Mouse (Mus musculus) right cerebral cortex, postnatal 25 days (tissue): ENCODE data around the gene 1700029H14Rik.
A peak's percentile ranks its signal among the peaks of the same experiment; 100 is the strongest.

ENCODE experiments used
- DNase-seq: peaks from one replicate; pipeline ENCODE4 v3.0.0; 2022

The 1700029H14Rik gene

DNA sequence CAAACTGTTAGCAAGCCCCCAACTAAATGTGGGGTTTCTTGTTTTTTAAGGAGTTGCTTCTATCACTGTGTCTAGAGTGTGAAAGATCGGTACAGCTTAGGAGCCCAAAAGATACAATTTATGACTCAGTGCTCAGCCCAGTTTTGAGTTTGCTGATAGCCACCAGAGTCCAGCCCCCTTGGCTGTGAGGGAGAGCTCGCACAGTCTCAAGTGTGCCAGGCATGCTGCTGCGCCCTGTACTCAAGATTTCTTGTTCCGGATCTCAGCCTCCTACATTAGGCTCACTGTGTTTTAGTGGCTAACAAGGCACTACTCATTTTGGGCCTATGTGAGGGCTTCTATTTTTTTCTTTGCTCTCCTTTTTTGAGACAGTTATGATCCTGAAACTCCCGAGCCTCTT lies 22.1 kb downstream of the 1700029H14Rik start:
- no peak for DNase-seq

DNA sequence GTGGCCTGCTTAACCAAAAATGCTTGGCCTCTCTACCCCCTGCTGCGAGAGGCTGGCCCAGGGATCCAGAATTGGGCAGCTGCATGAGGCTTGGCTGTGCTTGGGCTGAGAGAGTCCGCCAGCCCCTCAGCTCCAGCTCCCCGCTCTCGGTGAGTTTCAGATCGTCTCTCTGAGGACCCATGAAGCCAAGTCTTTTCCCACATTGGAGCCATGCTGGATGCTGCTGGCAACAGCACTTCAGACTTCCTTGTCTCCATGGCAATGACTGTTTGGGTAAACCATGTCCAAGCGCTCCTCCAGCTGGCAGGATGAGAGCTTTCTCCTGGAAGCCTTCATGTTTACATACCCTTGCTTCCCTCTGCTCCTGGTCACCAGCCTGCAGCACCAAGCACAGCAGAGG lies 23.4 kb downstream of the 1700029H14Rik start:
- DNase-seq, result peak; percentile 52

- no peak for DNase-seq
Observed at GRCm38 (mm10) chr8:13537102-13537501, 25.2 kb downstream of the 1700029H14Rik start.

- DNase-seq, result no peak
Observed at GRCm38 (mm10) chr8:13533123-13533522, 29.1 kb downstream of the 1700029H14Rik start.

- no peak for DNase-seq
Observed at GRCm38 (mm10) chr8:13531602-13532171, 30.6 kb downstream of the 1700029H14Rik start.

- DNase-seq, result peak; percentile 36
Observed at GRCm38 (mm10) chr8:13530941-13531340, 31.3 kb downstream of the 1700029H14Rik start.

DNA sequence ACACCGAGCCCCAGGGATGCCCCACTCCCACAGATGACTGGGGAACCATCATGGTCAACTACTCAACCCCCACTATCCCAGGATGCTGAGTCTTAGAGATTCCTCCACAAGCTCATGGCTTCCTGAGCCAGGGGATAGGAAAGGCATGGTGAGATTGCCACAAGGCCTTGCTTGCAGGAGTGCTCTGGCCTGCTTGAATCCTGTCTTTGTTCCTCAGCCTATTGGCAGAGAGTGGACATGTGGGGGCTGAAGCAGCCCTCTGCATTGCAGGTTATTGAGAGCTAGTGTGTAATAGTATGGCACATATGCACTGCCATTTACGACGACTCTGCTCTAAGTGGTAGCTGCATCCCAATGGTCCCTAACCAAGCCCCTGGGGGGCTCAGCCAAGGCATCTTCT lies 31.9 kb downstream of the 1700029H14Rik start:
- DNase-seq, result no peak

GRCm38 (mm10) chr8:13529891-13530316 lies 32.4 kb downstream of the 1700029H14Rik start:
- peak; percentile 39 for DNase-seq

DNA sequence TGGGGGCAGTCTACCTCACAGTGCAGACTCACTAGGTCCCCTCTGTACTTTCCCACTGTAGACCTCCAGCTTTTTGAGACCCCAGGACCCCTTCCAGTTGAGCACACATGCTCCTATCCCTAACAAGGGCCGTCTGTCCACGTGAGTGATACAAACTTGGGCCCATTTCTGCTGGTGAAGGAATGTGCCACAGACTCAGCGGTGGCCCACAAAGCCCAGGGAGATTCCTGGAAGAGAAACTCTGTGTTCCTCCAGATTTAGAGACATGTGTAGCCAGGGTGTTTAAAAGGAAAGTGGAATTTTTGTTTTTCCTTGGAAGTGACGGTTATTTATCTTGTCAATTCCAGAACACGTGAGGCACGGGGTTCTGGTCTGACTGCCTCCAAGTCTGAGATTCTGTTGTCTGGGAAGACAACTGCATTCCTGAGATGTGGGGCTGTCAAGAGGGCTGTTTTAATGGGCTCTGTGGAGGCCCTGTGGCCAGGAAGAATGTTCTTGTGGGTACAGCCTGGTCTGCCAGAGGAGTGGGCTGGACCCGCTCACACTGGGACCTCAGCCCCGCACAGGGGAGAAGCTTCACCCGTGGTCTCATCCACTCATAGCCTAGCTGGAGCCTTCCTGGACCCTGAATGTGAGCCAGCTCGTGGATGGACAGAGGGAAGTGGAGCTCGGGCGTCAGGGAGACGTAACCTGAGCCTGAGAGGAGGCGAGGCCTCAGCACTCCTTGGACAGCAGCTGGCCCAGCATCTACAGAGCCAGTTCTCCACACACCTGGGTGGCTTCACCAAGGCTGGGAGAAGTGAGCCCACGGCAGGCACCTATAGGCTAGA lies 33.0 kb downstream of the 1700029H14Rik start:
- no peak for DNase-seq

- DNase-seq, result no peak
Observed at GRCm38 (mm10) chr8:13521392-13521791, 40.9 kb downstream of the 1700029H14Rik start.

GRCm38 (mm10) chr8:13520349-13520748 lies 41.9 kb downstream of the 1700029H14Rik start:
- no peak for DNase-seq

DNA sequence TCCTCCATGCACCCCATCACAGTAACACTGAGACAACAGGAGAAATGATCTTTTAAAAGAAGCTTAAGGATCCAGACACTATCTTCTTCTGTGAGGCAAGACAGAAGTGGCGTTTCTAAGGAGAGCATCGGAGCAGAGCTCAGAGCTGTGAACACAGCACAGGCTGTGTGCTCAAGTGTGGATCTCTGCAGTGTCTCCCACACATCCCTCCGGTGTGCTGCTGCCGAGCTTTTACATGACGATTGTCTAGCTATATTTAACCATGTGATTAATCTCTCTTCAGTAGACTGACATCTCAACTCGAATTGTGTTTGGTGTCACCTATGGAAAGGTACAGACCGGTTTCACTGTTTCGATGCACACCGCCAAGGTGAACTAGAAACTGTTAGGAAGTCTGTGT lies 42.8 kb downstream of the 1700029H14Rik start:
- peak; percentile 47 for DNase-seq

GRCm38 (mm10) chr8:13517284-13517781 lies 44.9 kb downstream of the 1700029H14Rik start:
- no peak for DNase-seq

- DNase-seq, result no peak
Observed at GRCm38 (mm10) chr8:13516728-13517127, 45.5 kb downstream of the 1700029H14Rik start.

- no peak for DNase-seq
Observed at GRCm38 (mm10) chr8:13516011-13516442, 46.2 kb downstream of the 1700029H14Rik start.

DNA sequence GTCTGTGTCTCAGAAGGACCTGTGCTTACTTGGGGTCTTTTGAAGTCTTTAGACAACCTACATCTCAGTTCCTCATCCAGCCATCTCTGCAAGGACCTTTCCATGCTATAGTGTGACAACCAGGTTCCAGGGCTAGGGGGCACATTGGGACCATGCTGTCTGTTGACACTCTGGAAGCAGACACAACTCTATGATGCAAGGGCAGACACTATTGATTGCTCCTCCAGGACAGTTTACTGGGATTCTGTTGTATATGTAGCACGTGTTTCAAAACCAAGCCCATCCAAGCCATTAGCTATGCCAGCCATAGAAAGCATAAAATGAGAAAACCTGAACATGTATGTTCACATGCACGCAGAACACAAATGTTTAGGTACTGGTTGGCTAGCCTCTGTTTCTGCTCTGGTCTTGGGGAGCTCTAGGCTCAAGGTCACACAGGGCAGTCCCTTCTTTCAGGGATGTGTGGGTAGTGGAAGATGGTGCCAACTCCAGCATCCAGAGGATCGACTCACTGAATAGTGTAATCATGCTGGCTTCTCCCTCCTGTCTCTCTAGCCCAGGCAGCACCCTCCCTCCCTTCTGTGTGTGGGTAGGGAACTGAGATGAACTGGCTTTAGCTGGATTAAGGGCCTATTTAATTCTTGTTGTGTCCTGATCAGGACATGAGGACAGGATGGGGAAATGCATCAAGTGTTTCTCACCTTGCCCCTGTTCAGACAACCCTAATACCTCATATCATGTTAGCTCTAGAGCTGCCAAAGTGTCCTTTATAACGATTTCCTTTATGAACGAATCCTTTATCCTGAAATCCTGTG lies 48.5 kb downstream of the 1700029H14Rik start:
- no peak for DNase-seq

GRCm38 (mm10) chr8:13512677-13513076 lies 49.6 kb downstream of the 1700029H14Rik start:
- no peak for DNase-seq

- no peak for DNase-seq
Observed at GRCm38 (mm10) chr8:13512016-13512415, 50.2 kb downstream of the 1700029H14Rik start.

DNA sequence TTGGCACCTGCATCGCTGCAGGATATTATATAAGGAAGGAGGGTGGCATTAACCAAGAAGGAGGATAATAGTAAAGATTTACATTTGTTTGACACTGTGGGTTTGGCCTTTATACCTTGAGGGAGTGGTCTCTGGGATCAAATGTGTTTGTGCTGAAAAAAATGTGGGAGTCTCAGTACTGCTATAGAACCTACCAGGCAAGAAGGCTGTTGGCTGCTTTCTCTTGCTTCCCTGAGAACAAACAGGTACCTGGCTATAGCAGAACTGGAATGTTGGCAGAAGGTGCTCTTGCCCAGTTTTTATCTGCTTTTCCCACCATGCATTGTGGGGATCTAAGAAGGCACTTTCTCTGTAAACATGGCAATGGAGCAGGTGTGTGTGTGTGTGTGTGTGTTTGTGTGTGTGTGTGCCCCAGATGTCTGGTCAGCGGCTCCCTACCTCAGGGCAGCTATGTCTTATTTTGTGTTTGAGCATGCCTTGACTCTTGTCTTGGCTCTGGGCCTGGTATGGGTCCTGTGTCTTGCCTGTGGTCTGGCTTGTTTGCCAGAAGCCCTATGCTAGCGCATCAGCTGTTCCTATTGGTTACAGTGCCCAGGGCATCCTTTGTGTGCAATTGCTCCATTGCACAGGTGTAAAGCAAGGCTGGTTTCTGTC lies 54.9 kb downstream of the 1700029H14Rik start:
- no peak for DNase-seq

- no peak for DNase-seq
Observed at GRCm38 (mm10) chr8:13506849-13507248, 55.4 kb downstream of the 1700029H14Rik start.

DNA sequence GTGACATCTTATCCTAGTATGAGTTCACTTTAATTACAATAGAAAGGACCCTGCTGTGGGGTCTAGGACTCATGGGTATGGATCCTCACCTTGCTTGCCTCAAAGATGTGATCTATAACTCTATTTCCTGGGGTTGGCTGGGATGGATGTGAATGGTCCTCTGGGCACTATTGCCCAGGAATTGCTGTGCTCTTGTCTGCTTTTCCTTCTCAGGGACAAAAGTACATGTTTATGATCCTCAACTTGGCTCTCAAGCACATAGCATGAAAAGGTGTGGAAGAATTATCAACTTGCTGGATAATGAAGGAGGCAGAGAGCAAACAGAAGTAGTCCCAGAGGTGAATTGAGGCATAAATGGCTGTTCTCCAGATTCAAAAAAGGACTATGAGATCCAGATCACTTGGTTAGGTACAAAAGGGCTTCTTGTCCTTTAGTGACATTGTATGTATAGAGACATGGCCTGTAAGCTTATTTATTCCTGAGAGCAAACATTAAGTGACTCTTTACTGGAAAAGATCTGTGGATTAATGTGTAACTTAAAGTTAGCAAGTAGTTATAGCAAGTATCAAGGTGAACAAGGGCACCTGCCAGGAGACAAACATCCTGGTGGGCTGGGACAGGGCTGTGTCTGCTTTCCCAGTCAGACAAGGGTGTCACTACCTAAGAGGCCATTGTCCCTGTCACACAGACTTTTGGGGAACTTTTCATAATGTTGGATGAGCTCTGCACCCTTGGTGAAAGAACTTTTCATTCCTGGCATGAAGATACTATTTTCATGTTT lies 57.2 kb downstream of the 1700029H14Rik start:
- DNase-seq, result no peak
